Mouse (Mus musculus) heart, embryonic 13.5 days (tissue): Measurements from ENCODE around the gene Pp2d1. TPM values are rescaled to one million over a fixed set of nuclear protein-coding genes. Genes with fewer than 3 reads are reported as not detected.
"Not testable (repeated sequence)": the region's sequence is repeated elsewhere in the genome, so short reads cannot be mapped to it uniquely, and the experiment has no call there.

ENCODE experiments used
- ATAC-seq: fragments of 200-750 bp; cut with Nextera tagmentation; 2 replicates; pipeline ENCODE4 v1.8.0; 2017; ENCODE audit warnings: moderate TSS enrichment; ENCODE audit not compliant: insufficient number of reproducible peaks, low FRiP score, low TSS enrichment; ENCODE audit errors: extremely low read depth
- H3K27ac ChIP-seq: fragments of 300-500 bp; sonication (generic); replicated peaks from 2 replicates; pipeline ENCODE4 v1.5.1; 2015; ENCODE audit warnings: moderate library complexity, mild to moderate bottlenecking, inconsistent platforms
- H3K27me3 ChIP-seq: fragments of 300-500 bp; sonication (generic); replicated peaks from 2 replicates; pipeline ENCODE4 v1.6.1; 2015; ENCODE audit warnings: mild to moderate bottlenecking, inconsistent platforms
- H3K36me3 ChIP-seq: fragments of 300-500 bp; sonication (generic); 2 replicates; pipeline ENCODE4 v1.6.1; 2015; ENCODE audit warnings: mild to moderate bottlenecking, inconsistent platforms
- H3K4me1 ChIP-seq: fragments of 300-500 bp; sonication (generic); 2 replicates; pipeline ENCODE4 v1.6.1; 2015; ENCODE audit warnings: inconsistent platforms
- H3K4me2 ChIP-seq: fragments of 300-500 bp; sonication (generic); 2 replicates; pipeline ENCODE4 v1.6.1; 2015; ENCODE audit warnings: inconsistent platforms, mild to moderate bottlenecking, moderate library complexity
- H3K4me3 ChIP-seq: fragments of 300-500 bp; sonication (generic); 2 replicates; pipeline ENCODE4 v1.5.1; 2015; ENCODE audit warnings: moderate library complexity, mild to moderate bottlenecking, inconsistent platforms
- H3K9ac ChIP-seq: fragments of 300-500 bp; sonication (generic); 2 replicates; pipeline ENCODE4 v1.6.1; 2015; ENCODE audit warnings: inconsistent platforms, mild to moderate bottlenecking, moderate library complexity
- H3K9me3 ChIP-seq: fragments of 300-500 bp; sonication (generic); 2 replicates; pipeline ENCODE4 v1.6.1; 2016; ENCODE audit warnings: inconsistent platforms
- WGBS: fragments of 180-500 bp; shearing (Covaris S2); methylation state at CpG from one replicate; pipeline ENCODE4 v1.1.7; 2015; ENCODE audit warnings: mixed read lengths; 5-methylcytosine and 5-hydroxymethylcytosine counted together
- polyA plus RNA-seq: library from polyadenylated mRNA; unstranded; fragments of >200 nt; fragmentation: Nextera tagmentation; extraction: Ambion mirVana; gene quantifications from 2 replicates; pipeline ENCODE4 v1.2.1, GENCODE M21; 2015

Gene Pp2d1
- polyA plus RNA-seq, 1 experiment from 2014 or later, result 0.25 TPM

GRCm38 (mm10) chr17:53577754-53578153 lies 38.5 kb upstream of the Pp2d1 start:
- H3K4me1 ChIP-seq, result peaks cover 57% of the 10 kb centered on the region
- H3K9me3 ChIP-seq, result no peaks in the 10 kb centered on the region
- H3K27me3 ChIP-seq, result no peaks in the 10 kb centered on the region
- peaks cover 4% of the 10 kb centered on the region; the same call in 1 of the 2 replicates for H3K36me3 ChIP-seq
- H3K9ac ChIP-seq, result no peak overlapping the region
- peak overlapping the region; percentile 78 for H3K27ac ChIP-seq
- H3K4me3 ChIP-seq, result no peak overlapping the region
- H3K4me2 ChIP-seq, result no peak overlapping the region
- WGBS, result 53% methylated on average over 5 of the region's 5 CpGs
- no peak for ATAC-seq

GRCm38 (mm10) chr17:53577151-53577550 lies 37.9 kb upstream of the Pp2d1 start:
- Histone ChIP-seq H3K27me3 (no peaks in the 10 kb centered on the region), H3K4me1 (peaks cover 57% of the 10 kb centered on the region), H3K27ac (no peak overlapping the region), H3K4me2 (no peak overlapping the region), H3K36me3 (no peaks in the 10 kb centered on the region), H3K4me3 (no peak overlapping the region), H3K9ac (no peak overlapping the region), H3K9me3 (no peaks in the 10 kb centered on the region)
- WGBS, result 63% methylated on average over 2 of the region's 2 CpGs
- ATAC-seq, result no peak

GRCm38 (mm10) chr17:53573019-53573556 lies 33.8 kb upstream of the Pp2d1 start:
- peaks cover 56% of the 10 kb centered on the region for H3K4me1 ChIP-seq
- peak overlapping the region; percentile 43; the same call in 1 of the 2 replicates for H3K27ac ChIP-seq
- H3K9me3 ChIP-seq, result no peaks in the 10 kb centered on the region
- no peak for ATAC-seq
- H3K27me3 ChIP-seq, result no peaks in the 10 kb centered on the region
- no peak overlapping the region for H3K4me2 ChIP-seq
- no peak overlapping the region for H3K9ac ChIP-seq
- 39% methylated on average over 4 of the region's 4 CpGs for WGBS
- no peaks in the 10 kb centered on the region for H3K36me3 ChIP-seq
- no peak overlapping the region for H3K4me3 ChIP-seq

GRCm38 (mm10) chr17:53570932-53571331 lies 31.7 kb upstream of the Pp2d1 start:
- H3K4me1 ChIP-seq, result peaks cover 43% of the 10 kb centered on the region
- not testable (repeated sequence) for H3K4me3 ChIP-seq, H3K9me3 ChIP-seq, H3K27me3 ChIP-seq, ATAC-seq, H3K36me3 ChIP-seq
- 86% methylated on average over 5 of the region's 5 CpGs for WGBS
- H3K4me2 ChIP-seq, result peak overlapping the region; percentile 97; the same call in 1 of the 2 replicates
- peak overlapping the region; percentile 99 for H3K27ac ChIP-seq
- peak overlapping the region; percentile 78 for H3K9ac ChIP-seq

GRCm38 (mm10) chr17:53570361-53570875 lies 31.2 kb upstream of the Pp2d1 start:
- no peaks in the 10 kb centered on the region for H3K36me3 ChIP-seq
- no peaks in the 10 kb centered on the region for H3K9me3 ChIP-seq
- ATAC-seq, result no peak
- peak overlapping the region; percentile 78 for H3K9ac ChIP-seq
- H3K27me3 ChIP-seq, result no peaks in the 10 kb centered on the region
- peak overlapping the region; percentile 39 for H3K4me3 ChIP-seq
- peak overlapping the region; percentile 97 for H3K4me2 ChIP-seq
- 13% methylated on average over 10 of the region's 10 CpGs for WGBS
- peaks cover 47% of the 10 kb centered on the region for H3K4me1 ChIP-seq
- peak overlapping the region; percentile 99 for H3K27ac ChIP-seq

- Histone ChIP-seq H3K9me3 (no peaks in the 10 kb centered on the region), H3K4me2 (peak overlapping the region; percentile 97), H3K9ac (peak overlapping the region; percentile 78), H3K36me3 (no peaks in the 10 kb centered on the region), H3K27me3 (no peaks in the 10 kb centered on the region), H3K4me1 (peaks cover 47% of the 10 kb centered on the region), H3K4me3 (peak overlapping the region; percentile 39), H3K27ac (peak overlapping the region; percentile 99)
- WGBS, result 21% methylated on average over 6 of the region's 6 CpGs
- ATAC-seq, result no peak
Measured at GRCm38 (mm10) chr17:53569829-53570228, 30.6 kb upstream of the Pp2d1 start.

- H3K27ac ChIP-seq, result peak overlapping the region; percentile 99
- H3K4me2 ChIP-seq, result peak overlapping the region; percentile 97
- H3K4me3 ChIP-seq, result peak overlapping the region; percentile 91
- no peaks in the 10 kb centered on the region for H3K36me3 ChIP-seq
- no peak for ATAC-seq
- H3K9me3 ChIP-seq, result no peaks in the 10 kb centered on the region
- no peaks in the 10 kb centered on the region for H3K27me3 ChIP-seq
- H3K9ac ChIP-seq, result peak overlapping the region; percentile 97
- WGBS, result 30% methylated on average over 8 of the region's 8 CpGs
- peaks cover 47% of the 10 kb centered on the region for H3K4me1 ChIP-seq
Measured at GRCm38 (mm10) chr17:53568734-53569386, 29.6 kb upstream of the Pp2d1 start.

- Histone ChIP-seq H3K9me3 (no peaks in the 10 kb centered on the region), H3K36me3 (no peaks in the 10 kb centered on the region), H3K27ac (peak overlapping the region; percentile 99), H3K4me1 (peaks cover 43% of the 10 kb centered on the region), H3K4me3 (peak overlapping the region; percentile 91), H3K9ac (peak overlapping the region; percentile 97), H3K4me2 (peak overlapping the region; percentile 97), H3K27me3 (no peaks in the 10 kb centered on the region)
- under 1% methylated on average over 15 of the region's 15 CpGs for WGBS
- peak; percentile 75; the same call in 1 of the 2 replicates for ATAC-seq
Measured at GRCm38 (mm10) chr17:53568118-53568517, 28.9 kb upstream of the Pp2d1 start.

- no peaks in the 10 kb centered on the region for H3K36me3 ChIP-seq
- H3K4me1 ChIP-seq, result peaks cover 37% of the 10 kb centered on the region
- H3K27ac ChIP-seq, result peak overlapping the region; percentile 99
- peak overlapping the region; percentile 97 for H3K9ac ChIP-seq
- H3K4me2 ChIP-seq, result peak overlapping the region; percentile 97
- no peaks in the 10 kb centered on the region for H3K27me3 ChIP-seq
- H3K9me3 ChIP-seq, result no peaks in the 10 kb centered on the region
- ATAC-seq, result peak; percentile 43
- peak overlapping the region; percentile 91 for H3K4me3 ChIP-seq
- under 1% methylated on average over 62 of the region's 67 CpGs for WGBS
Measured at GRCm38 (mm10) chr17:53567346-53568101, 28.3 kb upstream of the Pp2d1 start.

- Histone ChIP-seq H3K4me1 (peaks cover 32% of the 10 kb centered on the region), H3K9me3 (no peaks in the 10 kb centered on the region), H3K4me3 (peak overlapping the region; percentile 91), H3K27ac (peak overlapping the region; percentile 99), H3K27me3 (no peaks in the 10 kb centered on the region), H3K4me2 (peak overlapping the region; percentile 97), H3K9ac (peak overlapping the region; percentile 97), H3K36me3 (no peaks in the 10 kb centered on the region)
- under 1% methylated on average over 28 of the region's 51 CpGs for WGBS
- ATAC-seq, result peak; percentile 47; the same call in 1 of the 2 replicates
Measured at GRCm38 (mm10) chr17:53566919-53567345, 27.7 kb upstream of the Pp2d1 start.
